Mouse (Mus musculus) brain, embryonic 18.5 days (tissue): ENCODE data around the gene Fam189a2.

Source experiments
- DNase-seq: peaks from one replicate; pipeline ENCODE4 v3.0.0-alpha.2; 2012; ENCODE audit warnings: low read depth, low spot score

Fam189a2 gene

GRCm38 (mm10) chr19:23941422-23941949, 89.3 kb downstream of the Fam189a2 start:
- no peak for DNase-seq

- DNase-seq: no peak
Measured at GRCm38 (mm10) chr19:23930826-23931225, 100.0 kb downstream of the Fam189a2 start.

- DNase-seq: no peak
Measured at GRCm38 (mm10) chr19:23925541-23925940, 105.3 kb downstream of the Fam189a2 start.

- DNase-seq: no peak
Measured at GRCm38 (mm10) chr19:23924791-23925190, 106.0 kb downstream of the Fam189a2 start.

- no peak for DNase-seq
Measured at GRCm38 (mm10) chr19:23924057-23924456, 106.8 kb downstream of the Fam189a2 start.
